18 mouse cellular contexts compared by ENCODE assay signal in genomic region chr13:48547623-48548022, GRCm38 (mm10). TPM values are rescaled to one million over a fixed set of nuclear protein-coding genes. Genes with fewer than 3 reads are reported as not detected.
"Had no signal": no experiment of that assay in that cellular context is flagged by ENCODE, and none has a peak within 500 bp of the region (broad histone marks: within the 10 kb centered on the region; RNA-seq: fewer than 3 reads in every experiment).

No protein-coding gene starts in this region.

- DNase-seq: kidney, adult 2 months; kidney, postnatal 14 days; lung, adult 2 months; lung, postnatal 14 days; right cerebral cortex, adult 18-20 months; right cerebral cortex, postnatal 25 days; thymus, adult 18-20 months; thymus, postnatal 14 days had no signal

- H3K36me3 ChIP-seq: kidney, embryonic 15.5 days; limb, embryonic 10.5 days; midbrain, embryonic 12.5 days; neural tube, embryonic 15.5 days had no signal

- H3K27ac ChIP-seq: kidney, embryonic 15.5 days; liver, embryonic 15.5 days; midbrain, embryonic 12.5 days had no signal

- H3K4me3 ChIP-seq: left cerebral cortex, adult 2 months; midbrain, embryonic 12.5 days had no signal

- H3K27me3 ChIP-seq: kidney, embryonic 15.5 days; liver, embryonic 15.5 days; neural tube, embryonic 15.5 days had no signal

- ATAC-seq: midbrain, embryonic 16.5 days had no signal

- H3K9me3 ChIP-seq: kidney, embryonic 15.5 days; limb, embryonic 10.5 days; liver, embryonic 15.5 days; midbrain, embryonic 12.5 days; neural tube, embryonic 15.5 days had no signal

- H3K9ac ChIP-seq: kidney, embryonic 15.5 days; liver, embryonic 15.5 days; midbrain, embryonic 12.5 days; neural tube, embryonic 15.5 days had no signal

RNA-seq across cellular contexts. Expression of gene A830005F24Rik, which starts 34.3 kb away (rescaled TPM):
- total RNA-seq: megakaryocyte-erythroid progenitor cell, adult 5-6 weeks had no signal
- polyA plus RNA-seq: kidney, adult 2 months; large intestine, adult 2 months; lung, adult 2 months; small intestine, adult 2 months had no signal
